Mouse (Mus musculus) testis, adult 10 weeks (tissue): Measurements from ENCODE around the gene Gabpb2. TPM values are rescaled to one million over a fixed set of nuclear protein-coding genes. Genes with fewer than 3 reads are reported as not detected.

Source experiments
- polyA plus RNA-seq: library from polyadenylated mRNA; stranded (reverse); fragments of 350-450 nt; fragmentation: Illumina TruSeq; extraction: RNeasy Lipid Tissue Mini Kit (QIAGEN cat#74804); gene quantifications from one replicate; pipeline ENCODE4 v1.2.3, GENCODE M21; 2014; ENCODE audit warnings: low read depth, low replicate concordance

Gabpb2 gene
- 11.1 TPM for polyA plus RNA-seq

GRCm38 (mm10) chr3:95217255-95218134, at the start of gene Gabpb2:
Gene Gabpb2 (minus strand): TSS chr3:95217916.

GRCm38 (mm10) chr3:95250783-95251424, 33.2 kb upstream of the Gabpb2 start, which contains the start of gene Bnipl:
Gene Bnipl (minus strand): TSS chr3:95251193.

GRCm38 (mm10) chr3:95241498-95241897, 23.8 kb upstream of the Gabpb2 start, which contains the start of gene Gm128:
Gene Gm128 (minus strand): TSS chr3:95241598.

GRCm38 (mm10) chr3:95231298-95232221, 13.8 kb upstream of the Gabpb2 start, which contains the start of gene Mllt11:
Gene Mllt11 (minus strand): TSS chr3:95232171.

GRCm38 (mm10) chr3:95228148-95228893, 10.6 kb upstream of the Gabpb2 start, which contains the start of gene Cdc42se1:
Gene Cdc42se1 (plus strand): TSS chr3:95228732.

GRCm38 (mm10) chr3:95159987-95160963, 57.4 kb downstream of the Gabpb2 start, which contains the start of gene Sema6c:
Gene Sema6c (plus strand): TSS chr3:95160457.

GRCm38 (mm10) chr3:95141952-95142616, 75.6 kb downstream of the Gabpb2 start, which contains the start of gene Tnfaip8l2:
Gene Tnfaip8l2 (minus strand): TSS chr3:95142360.

GRCm38 (mm10) chr3:95133680-95134101, 84.0 kb downstream of the Gabpb2 start, which contains the start of the genes Scnm1 and Lysmd1:
Gene Scnm1 (minus strand): TSS chr3:95134011.
Gene Lysmd1 (plus strand): TSS chr3:95134088.

Other genes starting within 250 kb of the Gabpb2 start
- 8.2 TPM for gene Pi4kb, start 243.2 kb downstream of the Gabpb2 start, polyA plus RNA-seq
- gene Zfp687, start 202.5 kb downstream of the Gabpb2 start, polyA plus RNA-seq = 11.3 TPM
- 14.9 TPM for gene Psmd4, start 175.3 kb downstream of the Gabpb2 start, polyA plus RNA-seq
- gene Pip5k1a, start 111.0 kb downstream of the Gabpb2 start, polyA plus RNA-seq = 13.8 TPM
- 6.2 TPM for gene Vps72, start 106.9 kb downstream of the Gabpb2 start, polyA plus RNA-seq
- 4.3 TPM for gene Tmod4, start 93.4 kb downstream of the Gabpb2 start, polyA plus RNA-seq
- gene Scnm1, start 83.9 kb downstream of the Gabpb2 start, polyA plus RNA-seq = 18.9 TPM
- gene Lysmd1, start 83.8 kb downstream of the Gabpb2 start, polyA plus RNA-seq = 2.3 TPM
- gene Tnfaip8l2, start 75.6 kb downstream of the Gabpb2 start, polyA plus RNA-seq = not detected
- gene Sema6c, start 57.5 kb downstream of the Gabpb2 start, polyA plus RNA-seq = 1.3 TPM
- 17.4 TPM for gene Cdc42se1, start 10.8 kb upstream of the Gabpb2 start, polyA plus RNA-seq
- gene Mllt11, start 14.3 kb upstream of the Gabpb2 start, polyA plus RNA-seq = 185 TPM
- gene Gm128, start 23.7 kb upstream of the Gabpb2 start, polyA plus RNA-seq = 57.5 TPM
- 0.28 TPM for gene Bnipl, start 33.3 kb upstream of the Gabpb2 start, polyA plus RNA-seq
- 45.4 TPM for gene Mindy1, start 63.4 kb upstream of the Gabpb2 start, polyA plus RNA-seq
- gene Prune1, start 64.2 kb upstream of the Gabpb2 start, polyA plus RNA-seq = 8.2 TPM
- 3.2 TPM for gene Anxa9, start 89.3 kb upstream of the Gabpb2 start, polyA plus RNA-seq
- 30.2 TPM for gene Cers2, start 96.9 kb upstream of the Gabpb2 start, polyA plus RNA-seq
- 35.8 TPM for gene Setdb1, start 139.3 kb upstream of the Gabpb2 start, polyA plus RNA-seq
- 414 TPM for gene 4930558C23Rik, start 184.9 kb upstream of the Gabpb2 start, polyA plus RNA-seq
- gene Arnt, start 216.5 kb upstream of the Gabpb2 start, polyA plus RNA-seq = 18.7 TPM